Mouse (Mus musculus): Measurements from ENCODE around the gene Tef.

DNA sequence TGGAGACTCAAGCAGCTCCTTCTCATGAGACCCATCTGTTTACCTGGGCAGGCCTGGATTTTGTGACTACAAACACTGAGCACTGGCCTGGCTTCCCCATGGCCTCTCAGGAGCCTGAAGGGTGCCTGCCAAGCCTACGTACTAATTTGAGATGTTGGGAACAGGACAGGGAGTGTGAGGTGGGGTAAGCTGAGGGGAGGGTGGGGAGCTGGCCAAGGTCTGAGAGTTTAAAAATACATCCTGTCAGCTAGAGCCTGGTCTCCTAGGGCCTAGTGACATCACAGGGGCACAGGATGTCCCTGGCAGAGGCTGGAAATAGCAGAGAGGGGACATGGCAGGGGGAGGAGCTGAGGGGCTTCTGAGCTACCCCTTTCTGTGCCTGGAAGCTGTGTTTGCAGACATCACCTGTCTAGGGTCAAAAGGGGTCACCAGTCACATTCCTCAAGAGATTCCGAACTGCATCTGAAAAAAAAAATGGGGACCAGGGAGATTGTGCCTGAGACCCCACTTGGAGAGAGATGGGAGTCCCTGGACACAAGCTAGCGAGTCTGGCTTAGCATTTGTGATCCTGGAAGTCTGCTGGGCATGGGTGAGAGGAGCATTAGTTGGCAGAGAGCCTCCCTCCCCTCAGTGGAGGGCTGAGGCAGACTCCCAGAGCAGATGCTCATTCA lies 32.1 kb downstream of the Tef start:
- TF ChIP-seq CTCF (conservative IDR thresholded peaks at IDR 0.05; ENCODE audit: low read length) (no peak), NANOG (IDR thresholded peaks at IDR 0.05; ENCODE audit: borderline replicate concordance, low read length) (no peak), POU5F1 (IDR thresholded peaks at IDR 0.05; ENCODE audit: borderline replicate concordance, low read length) (no peak)
